Mouse (Mus musculus) embryo, embryonic 11.5 days (tissue): Measurements from ENCODE around the gene Adamtsl4.
"Not testable (repeated sequence)": the region's sequence is repeated elsewhere in the genome, so short reads cannot be mapped to it uniquely, and the experiment has no call there.

Experiments
- DNase-seq: peaks from one replicate; pipeline ENCODE4 v3.0.0-alpha.2; 2012; ENCODE audit warnings: low read depth, low spot score

The Adamtsl4 gene

GRCm38 (mm10) chr3:95700233-95700681 lies 12.5 kb upstream of the Adamtsl4 start:
- no peak for DNase-seq

GRCm38 (mm10) chr3:95698286-95698685 lies 10.6 kb upstream of the Adamtsl4 start:
- no peak for DNase-seq

GRCm38 (mm10) chr3:95696360-95696759 lies 8.6 kb upstream of the Adamtsl4 start:
- DNase-seq, result no peak

GRCm38 (mm10) chr3:95695796-95696195 lies 8.1 kb upstream of the Adamtsl4 start:
- no peak for DNase-seq

- DNase-seq, result no peak
Observed at GRCm38 (mm10) chr3:95694808-95695703, 7.3 kb upstream of the Adamtsl4 start.

- DNase-seq, result no peak
Observed at GRCm38 (mm10) chr3:95693821-95694807, 6.4 kb upstream of the Adamtsl4 start.

- no peak for DNase-seq
Observed at GRCm38 (mm10) chr3:95692677-95693076, 5.0 kb upstream of the Adamtsl4 start.

GRCm38 (mm10) chr3:95690552-95690951 lies 2.8 kb upstream of the Adamtsl4 start:
- DNase-seq, result not testable (repeated sequence)

- no peak for DNase-seq
Observed at GRCm38 (mm10) chr3:95689940-95690339, 2.2 kb upstream of the Adamtsl4 start.

- DNase-seq, result no peak
Observed at GRCm38 (mm10) chr3:95689171-95689915, 1.6 kb upstream of the Adamtsl4 start.

- no peak for DNase-seq
Observed at GRCm38 (mm10) chr3:95687168-95687523, 571 bp downstream of the Adamtsl4 start.

- DNase-seq, result no peak
Observed at GRCm38 (mm10) chr3:95686492-95687167, 1.1 kb downstream of the Adamtsl4 start.

GRCm38 (mm10) chr3:95685701-95686100 lies 2.0 kb downstream of the Adamtsl4 start:
- DNase-seq, result no peak

GRCm38 (mm10) chr3:95685301-95685700 lies 2.4 kb downstream of the Adamtsl4 start:
- no peak for DNase-seq

- DNase-seq, result no peak
Observed at GRCm38 (mm10) chr3:95684846-95685245, 2.9 kb downstream of the Adamtsl4 start.

- DNase-seq, result no peak
Observed at GRCm38 (mm10) chr3:95682878-95683277, 4.8 kb downstream of the Adamtsl4 start.

- no peak for DNase-seq
Observed at GRCm38 (mm10) chr3:95681365-95681764, 6.4 kb downstream of the Adamtsl4 start.

- no peak for DNase-seq
Observed at GRCm38 (mm10) chr3:95680673-95681072, 7.0 kb downstream of the Adamtsl4 start.

- no peak for DNase-seq
Observed at GRCm38 (mm10) chr3:95679551-95679950, 8.2 kb downstream of the Adamtsl4 start.

- no peak for DNase-seq
Observed at GRCm38 (mm10) chr3:95677420-95678090, 10.2 kb downstream of the Adamtsl4 start.
